Mouse (Mus musculus): Measurements from ENCODE around the gene Ppp6r2. TPM values are rescaled to one million over a fixed set of nuclear protein-coding genes. Genes with fewer than 3 reads are reported as not detected.

Gene Ppp6r2
- polyA plus RNA-seq, 1 experiment from 2014 or later = 18.2 TPM

GRCm38 (mm10) chr15:89180081-89180541, 31.2 kb upstream of the Ppp6r2 start:
- H3K27ac ChIP-seq (ENCODE audit: low read length) = peak overlapping the region; percentile 97
- ATAC-seq (replicated peaks; ENCODE audit: extremely low read depth, insufficient read depth, low FRiP score) = peak; percentile 3; the same call in 1 of the 2 replicates
- H3K4me3 ChIP-seq (ENCODE audit: low read length) = peak overlapping the region; percentile 81
- peaks cover 59% of the 10 kb centered on the region for H3K4me1 ChIP-seq (ENCODE audit: control insufficient read depth, insufficient read depth, low read length)
- peak overlapping the region; percentile 72 for H3K4me2 ChIP-seq (ENCODE audit: low read depth, low read length)
- H3K27me3 ChIP-seq (ENCODE audit: control insufficient read depth, insufficient read depth, low read length) = no peaks in the 10 kb centered on the region
- 1% methylated on average over 26 of the region's 26 CpGs for WGBS
- no peaks in the 10 kb centered on the region for H3K9me3 ChIP-seq (replicated peaks; ENCODE audit: control insufficient read depth, low read length)
- H3K9ac ChIP-seq (ENCODE audit: low read length) = peak overlapping the region; percentile 90
- no peaks in the 10 kb centered on the region; the same call in 1 of the 2 replicates for H3K36me3 ChIP-seq (ENCODE audit: control insufficient read depth, insufficient read depth)

DNA sequence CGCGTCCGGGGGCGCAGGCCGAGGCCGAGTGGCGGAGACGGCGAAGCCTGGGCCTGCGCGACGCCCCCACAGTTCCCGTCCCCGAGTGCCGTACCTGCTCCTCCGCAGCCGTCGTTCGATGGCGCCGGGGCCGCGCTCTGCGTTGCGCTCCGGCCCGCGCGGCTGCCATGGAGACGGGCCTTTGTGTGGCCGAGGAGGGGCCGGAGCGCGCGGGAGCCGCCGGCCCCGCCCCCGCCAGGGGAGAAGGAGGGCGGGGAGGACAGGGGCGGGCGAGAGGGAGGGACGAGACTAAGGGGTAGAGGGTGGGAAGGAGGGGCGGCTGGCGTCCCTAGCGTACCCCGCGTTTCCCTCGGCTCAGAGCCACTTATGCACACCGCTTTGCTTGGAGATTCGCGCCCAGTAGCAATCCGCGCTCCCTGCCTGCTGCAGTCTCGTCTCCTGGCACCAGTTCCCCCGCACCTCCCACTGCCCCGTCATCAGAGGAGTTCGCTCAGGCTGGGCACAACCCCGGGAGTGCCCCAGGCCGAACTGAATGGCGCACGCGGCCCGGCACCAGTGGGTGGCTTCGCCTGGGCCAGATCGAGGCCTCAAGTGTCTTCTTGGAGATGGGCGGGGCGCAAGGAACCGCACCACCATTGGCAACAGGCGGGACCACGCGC, 30.7 kb upstream of the Ppp6r2 start, which contains the start of gene Plxnb2:
TSS of gene Plxnb2 (minus strand) at position 218 of the 659 bp plus-strand sequence.
- under 1% methylated on average over 67 of the region's 72 CpGs for WGBS
- peak within 1 kb of the TSS; percentile 90 for H3K9ac ChIP-seq (ENCODE audit: low read length)
- H3K4me2 ChIP-seq (ENCODE audit: low read depth, low read length) = peak within 1 kb of the TSS; percentile 72
- peak within 1 kb of the TSS; percentile 81 for H3K4me3 ChIP-seq (ENCODE audit: low read length)
- peaks cover 53% of the 10 kb centered on the region for H3K4me1 ChIP-seq (ENCODE audit: control insufficient read depth, insufficient read depth, low read length)
- no peaks in the 10 kb centered on the region for H3K9me3 ChIP-seq (replicated peaks; ENCODE audit: control insufficient read depth, low read length)
- no peaks in the 10 kb centered on the region for H3K27me3 ChIP-seq (ENCODE audit: control insufficient read depth, insufficient read depth, low read length)
- peak; percentile 83 for ATAC-seq (replicated peaks; ENCODE audit: extremely low read depth, insufficient read depth, low FRiP score)
- no peaks in the 10 kb centered on the region; the same call in 1 of the 2 replicates for H3K36me3 ChIP-seq (ENCODE audit: control insufficient read depth, insufficient read depth)
- H3K27ac ChIP-seq (ENCODE audit: low read length) = peak within 1 kb of the TSS; percentile 97

DNA sequence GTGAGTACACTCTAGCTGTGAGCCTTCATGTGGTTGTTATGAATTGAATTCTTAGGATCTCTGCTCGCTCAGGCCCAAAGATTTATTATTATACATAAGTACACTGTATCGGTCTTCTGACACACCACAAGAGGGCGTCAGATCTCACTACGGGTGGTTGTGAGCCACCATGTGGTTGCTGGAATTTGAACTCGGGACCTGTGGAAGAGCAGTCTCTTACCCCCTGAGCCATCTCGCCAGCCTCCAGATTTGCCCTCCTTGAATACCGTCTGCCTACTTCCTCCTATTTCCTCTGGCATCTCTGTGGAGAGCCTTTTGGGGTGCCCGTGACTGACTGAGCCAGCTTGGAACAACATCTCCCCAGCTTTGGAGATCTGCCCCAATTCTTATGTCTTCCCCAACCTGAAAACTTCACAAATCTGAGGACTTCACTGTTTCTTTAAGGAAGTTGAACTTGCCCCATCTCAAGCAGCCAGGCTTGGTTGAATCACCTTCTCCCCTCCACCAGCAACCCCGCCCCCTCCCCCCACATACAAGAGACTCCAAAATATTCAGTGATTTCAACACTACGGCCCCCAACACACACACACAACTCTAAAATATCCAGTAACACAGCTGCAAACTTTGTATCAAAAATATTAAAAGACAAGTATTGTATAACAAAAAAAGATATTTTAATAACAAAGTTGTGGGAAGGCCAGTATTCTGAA, 29.6 kb upstream of the Ppp6r2 start:
- Histone ChIP-seq H3K36me3 (ENCODE audit: control insufficient read depth, insufficient read depth) (no peaks in the 10 kb centered on the region; the same call in 1 of the 2 replicates), H3K9ac (ENCODE audit: low read length) (peak overlapping the region; percentile 21), H3K4me2 (ENCODE audit: low read depth, low read length) (peak overlapping the region; percentile 72; the same call in 1 of the 2 replicates), H3K4me1 (ENCODE audit: control insufficient read depth, insufficient read depth, low read length) (peaks cover 43% of the 10 kb centered on the region), H3K27me3 (ENCODE audit: control insufficient read depth, insufficient read depth, low read length) (no peaks in the 10 kb centered on the region), H3K9me3 (replicated peaks; ENCODE audit: control insufficient read depth, low read length) (no peaks in the 10 kb centered on the region), H3K27ac (ENCODE audit: low read length) (peak overlapping the region; percentile 97), H3K4me3 (ENCODE audit: low read length) (peak overlapping the region; percentile 81)
- ATAC-seq (replicated peaks; ENCODE audit: extremely low read depth, insufficient read depth, low FRiP score) = no peak
- 54% methylated on average over 10 of the region's 10 CpGs for WGBS

DNA sequence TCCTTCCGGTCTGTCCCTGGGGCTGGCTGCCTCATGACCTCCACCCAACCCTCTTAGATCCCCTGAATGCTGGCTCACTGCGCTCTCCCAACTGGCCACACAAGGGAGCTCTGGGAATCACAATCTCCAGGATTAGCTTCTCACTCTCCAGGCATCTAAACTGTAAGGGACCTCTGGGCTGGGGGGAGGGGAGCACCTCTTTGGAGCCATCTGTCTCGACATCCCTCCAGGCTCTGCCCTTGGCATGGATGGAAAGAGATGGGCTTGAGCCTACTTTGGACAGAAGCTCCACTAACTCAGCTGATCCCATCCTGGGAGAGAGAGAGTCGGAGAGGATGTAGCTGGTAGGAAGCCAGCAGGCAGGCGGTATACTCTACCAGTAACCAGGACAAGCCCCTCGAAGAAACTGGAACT, 29.0 kb upstream of the Ppp6r2 start:
- 24% methylated on average over 6 of the region's 6 CpGs for WGBS
- no peak; the same call in 1 of the 2 replicates for ATAC-seq (replicated peaks; ENCODE audit: extremely low read depth, insufficient read depth, low FRiP score)

GRCm38 (mm10) chr15:89182842-89183241, 28.5 kb upstream of the Ppp6r2 start:
- WGBS = 63% methylated on average over 5 of the region's 5 CpGs
- H3K9ac ChIP-seq (ENCODE audit: low read length) = no peak overlapping the region
- peak overlapping the region; percentile 97 for H3K27ac ChIP-seq (ENCODE audit: low read length)
- no peaks in the 10 kb centered on the region for H3K9me3 ChIP-seq (replicated peaks; ENCODE audit: control insufficient read depth, low read length)
- ATAC-seq (replicated peaks; ENCODE audit: extremely low read depth, insufficient read depth, low FRiP score) = no peak
- H3K27me3 ChIP-seq (ENCODE audit: control insufficient read depth, insufficient read depth, low read length) = no peaks in the 10 kb centered on the region
- peaks cover 32% of the 10 kb centered on the region for H3K4me1 ChIP-seq (ENCODE audit: control insufficient read depth, insufficient read depth, low read length)
- H3K36me3 ChIP-seq (ENCODE audit: control insufficient read depth, insufficient read depth) = peaks cover under 1% of the 10 kb centered on the region; the same call in 1 of the 2 replicates
- H3K4me3 ChIP-seq (ENCODE audit: low read length) = no peak overlapping the region
- H3K4me2 ChIP-seq (ENCODE audit: low read depth, low read length) = no peak overlapping the region

More for the DNA sequence above, 29.0 kb upstream of the Ppp6r2 start:
- Histone ChIP-seq H3K9ac (ENCODE audit: low read length) (peak overlapping the region; percentile 21), H3K4me1 (ENCODE audit: control insufficient read depth, insufficient read depth, low read length) (peaks cover 37% of the 10 kb centered on the region), H3K27me3 (ENCODE audit: control insufficient read depth, insufficient read depth, low read length) (no peaks in the 10 kb centered on the region), H3K4me2 (ENCODE audit: low read depth, low read length) (no peak overlapping the region; the same call in none of the 2 replicates), H3K36me3 (ENCODE audit: control insufficient read depth, insufficient read depth) (no peaks in the 10 kb centered on the region; the same call in 1 of the 2 replicates), H3K4me3 (ENCODE audit: low read length) (no peak overlapping the region), H3K27ac (ENCODE audit: low read length) (peak overlapping the region; percentile 97), H3K9me3 (replicated peaks; ENCODE audit: control insufficient read depth, low read length) (no peaks in the 10 kb centered on the region)

DNA sequence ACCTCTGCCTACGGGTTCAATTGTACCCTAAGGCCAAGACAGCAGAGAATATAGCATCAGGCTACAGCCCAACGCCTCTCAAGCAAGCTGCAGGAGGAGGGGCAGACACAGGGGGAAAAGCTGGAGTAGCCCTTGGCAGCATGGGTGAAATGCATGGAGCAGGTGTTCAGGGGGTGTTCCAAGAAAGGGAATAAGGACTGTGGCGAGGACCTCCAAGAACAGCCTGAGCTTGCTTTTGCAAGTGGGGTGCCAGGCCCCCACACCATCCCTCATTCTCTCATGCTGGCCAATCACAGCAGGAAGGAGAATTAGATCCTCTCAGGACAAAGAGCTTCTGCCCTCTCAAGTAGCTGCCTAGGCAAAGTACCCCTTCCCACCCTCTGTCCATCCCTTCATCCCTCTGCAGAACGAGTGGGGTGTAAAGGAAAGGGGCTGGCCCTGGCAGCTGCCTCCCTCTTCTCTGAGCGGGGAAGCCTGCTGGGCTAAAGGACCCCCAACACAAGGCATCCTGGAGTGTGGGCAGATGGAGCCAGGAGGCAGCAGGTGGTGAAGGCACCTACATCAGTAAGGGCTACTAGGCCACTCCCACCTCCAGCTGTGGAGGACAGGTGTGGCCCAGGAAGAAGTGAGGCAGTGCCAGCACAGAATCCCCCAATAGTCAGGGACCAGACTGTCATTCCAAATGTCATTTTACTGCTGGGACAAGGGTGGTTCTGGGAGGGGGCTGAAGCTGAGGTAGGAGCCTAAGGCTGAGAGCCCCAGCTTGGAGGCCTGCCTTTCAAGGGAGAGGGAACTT, 27.0 kb upstream of the Ppp6r2 start:
- ATAC-seq (replicated peaks; ENCODE audit: extremely low read depth, insufficient read depth, low FRiP score) = no peak
- Histone ChIP-seq H3K36me3 (ENCODE audit: control insufficient read depth, insufficient read depth) (peaks cover 3% of the 10 kb centered on the region; the same call in 1 of the 2 replicates), H3K4me3 (ENCODE audit: low read length) (no peak overlapping the region), H3K9ac (ENCODE audit: low read length) (no peak overlapping the region), H3K27ac (ENCODE audit: low read length) (no peak overlapping the region), H3K27me3 (ENCODE audit: control insufficient read depth, insufficient read depth, low read length) (no peaks in the 10 kb centered on the region), H3K4me2 (ENCODE audit: low read depth, low read length) (no peak overlapping the region), H3K9me3 (replicated peaks; ENCODE audit: control insufficient read depth, low read length) (no peaks in the 10 kb centered on the region), H3K4me1 (ENCODE audit: control insufficient read depth, insufficient read depth, low read length) (peaks cover 17% of the 10 kb centered on the region)
- WGBS = 71% methylated on average over 5 of the region's 5 CpGs

DNA sequence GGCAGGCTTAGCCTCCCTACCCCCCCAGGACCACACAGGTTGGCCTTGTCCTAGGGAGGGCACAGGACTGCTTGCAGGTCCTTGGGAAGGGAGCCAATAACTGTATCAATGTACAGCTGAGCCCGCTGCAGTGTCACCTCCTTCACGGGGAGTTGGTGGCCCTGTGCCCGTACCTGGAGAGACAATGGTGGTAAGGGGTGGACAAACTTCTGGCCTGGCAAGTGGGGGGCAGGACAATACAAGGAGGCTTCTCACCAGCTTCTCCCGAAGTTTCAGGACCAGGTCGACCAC, 26.5 kb upstream of the Ppp6r2 start:
- no peaks in the 10 kb centered on the region for H3K27me3 ChIP-seq (ENCODE audit: control insufficient read depth, insufficient read depth, low read length)
- no peak overlapping the region for H3K4me3 ChIP-seq (ENCODE audit: low read length)
- no peak overlapping the region for H3K9ac ChIP-seq (ENCODE audit: low read length)
- peaks cover 3% of the 10 kb centered on the region; the same call in 1 of the 2 replicates for H3K36me3 ChIP-seq (ENCODE audit: control insufficient read depth, insufficient read depth)
- ATAC-seq (replicated peaks; ENCODE audit: extremely low read depth, insufficient read depth, low FRiP score) = no peak
- H3K4me2 ChIP-seq (ENCODE audit: low read depth, low read length) = no peak overlapping the region
- H3K4me1 ChIP-seq (ENCODE audit: control insufficient read depth, insufficient read depth, low read length) = peaks cover 15% of the 10 kb centered on the region
- WGBS = 81% methylated on average over 5 of the region's 5 CpGs
- H3K9me3 ChIP-seq (replicated peaks; ENCODE audit: control insufficient read depth, low read length) = no peaks in the 10 kb centered on the region
- no peak overlapping the region for H3K27ac ChIP-seq (ENCODE audit: low read length)

DNA sequence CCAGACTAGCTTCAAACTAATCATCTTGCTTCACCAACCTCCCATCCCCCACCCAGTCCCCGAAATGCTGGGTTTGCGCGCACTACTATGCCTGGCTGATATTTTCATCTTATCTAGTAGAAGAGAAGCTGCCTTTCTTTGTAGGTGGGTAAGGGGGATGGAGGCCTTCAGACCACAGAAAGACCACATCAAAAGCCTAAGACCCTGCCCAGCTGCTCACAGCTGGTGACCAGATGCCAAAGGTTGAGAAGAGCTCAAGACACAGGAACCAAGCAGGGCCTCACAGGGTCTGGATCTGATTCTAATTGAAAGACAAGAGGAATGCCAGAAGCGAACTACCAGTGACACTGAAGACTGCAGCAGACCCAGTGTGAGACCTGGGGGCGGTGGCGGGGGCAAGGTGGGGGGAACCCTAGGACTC, 16.1 kb upstream of the Ppp6r2 start:
- H3K4me1 ChIP-seq (ENCODE audit: control insufficient read depth, insufficient read depth, low read length) = peaks cover 14% of the 10 kb centered on the region
- H3K4me2 ChIP-seq (ENCODE audit: low read depth, low read length) = peak overlapping the region; percentile 90
- no peak for ATAC-seq (replicated peaks; ENCODE audit: extremely low read depth, insufficient read depth, low FRiP score)

More for the DNA sequence above, 16.1 kb upstream of the Ppp6r2 start:
- WGBS = 36% methylated on average over 6 of the region's 6 CpGs
- Histone ChIP-seq H3K4me3 (ENCODE audit: low read length) (peak overlapping the region; percentile 99), H3K9ac (ENCODE audit: low read length) (peak overlapping the region; percentile 100), H3K27me3 (ENCODE audit: control insufficient read depth, insufficient read depth, low read length) (no peaks in the 10 kb centered on the region), H3K36me3 (ENCODE audit: control insufficient read depth, insufficient read depth) (no peaks in the 10 kb centered on the region), H3K27ac (ENCODE audit: low read length) (peak overlapping the region; percentile 100), H3K9me3 (replicated peaks; ENCODE audit: control insufficient read depth, low read length) (no peaks in the 10 kb centered on the region)

Measured in heart, embryonic 16.5 days (tissue).